Mouse (Mus musculus) regulatory T cell (primary cell): ENCODE data around the gene Fbxo22.
"Not testable (repeated sequence)": the region's sequence is repeated elsewhere in the genome, so short reads cannot be mapped to it uniquely, and the experiment has no call there.

Source experiments
- in situ Hi-C: fragments of 300-600 bp; cut with MboI, MseI; formaldehyde crosslinking; loops from one replicate; pipeline ENCODE4 v1.15.1; 2025; ENCODE audit warnings: high pct_unique_total_duplicates

Gene Fbxo22

GRCm38 (mm10) chr9:55208790-55209481, at the start of gene Fbxo22:
Gene Fbxo22, plus strand, starts transcription at chr9:55208925.
- in situ Hi-C loops: no loop called here

- in situ Hi-C loops: no loop called here
These were observed 37.9 kb upstream of the Fbxo22 start for GRCm38 (mm10) chr9:55170655-55171412.

GRCm38 (mm10) chr9:55172195-55172685, 36.5 kb upstream of the Fbxo22 start:
- in situ Hi-C loops: no loop called here

GRCm38 (mm10) chr9:55174235-55174634, 34.5 kb upstream of the Fbxo22 start:
- in situ Hi-C loops: no loop called here

- in situ Hi-C loops: loop anchor here (10.0 kb wide), 1 partner anchor 321 kb away; no protein-coding TSS in a partner anchor
These were observed 12.8 kb upstream of the Fbxo22 start for GRCm38 (mm10) chr9:55195876-55196275.

- in situ Hi-C loops: loop anchor here (10.0 kb wide), 1 partner anchor 323 kb away; no protein-coding TSS in a partner anchor
These were observed 10.5 kb upstream of the Fbxo22 start for GRCm38 (mm10) chr9:55198260-55198659.

GRCm38 (mm10) chr9:55199348-55199747, 9.4 kb upstream of the Fbxo22 start:
- in situ Hi-C loops: loop anchor here (10.0 kb wide), 1 partner anchor 325 kb away; no protein-coding TSS in a partner anchor

GRCm38 (mm10) chr9:55208458-55208789, 301 bp upstream of the Fbxo22 start:
- in situ Hi-C loops: no loop called here

GRCm38 (mm10) chr9:55211611-55212010, 2.9 kb downstream of the Fbxo22 start:
- in situ Hi-C loops: no loop called here

GRCm38 (mm10) chr9:55213396-55213795, 4.7 kb downstream of the Fbxo22 start:
- in situ Hi-C loops: no loop called here

GRCm38 (mm10) chr9:55215056-55215455, 6.3 kb downstream of the Fbxo22 start:
- in situ Hi-C loops: no loop called here

- in situ Hi-C loops: no loop called here
These were observed 6.9 kb downstream of the Fbxo22 start for GRCm38 (mm10) chr9:55215648-55216047.

- in situ Hi-C loops: no loop called here
These were observed 7.4 kb downstream of the Fbxo22 start for GRCm38 (mm10) chr9:55216078-55216477.

GRCm38 (mm10) chr9:55217381-55217780, 8.7 kb downstream of the Fbxo22 start:
- in situ Hi-C loops: no loop called here

GRCm38 (mm10) chr9:55225165-55225737, 16.5 kb downstream of the Fbxo22 start:
- in situ Hi-C loops: loop anchor here (10.0 kb wide), 1 partner anchor 570 kb away; no protein-coding TSS in a partner anchor

- in situ Hi-C loops: loop anchor here (10.0 kb wide), 1 partner anchor 569 kb away; no protein-coding TSS in a partner anchor
These were observed 17.5 kb downstream of the Fbxo22 start for GRCm38 (mm10) chr9:55226251-55226650.

- in situ Hi-C loops: loop anchor here (10.0 kb wide), 1 partner anchor 567 kb away; no protein-coding TSS in a partner anchor
These were observed 19.4 kb downstream of the Fbxo22 start for GRCm38 (mm10) chr9:55228149-55228548.

- in situ Hi-C loops: loop anchor here (10.0 kb wide), 1 partner anchor 566 kb away; no protein-coding TSS in a partner anchor
These were observed 20.3 kb downstream of the Fbxo22 start for GRCm38 (mm10) chr9:55229010-55229409.

- in situ Hi-C loops: no loop called here
These were observed 22.8 kb downstream of the Fbxo22 start for GRCm38 (mm10) chr9:55231544-55231943.

GRCm38 (mm10) chr9:55232110-55232509, 23.4 kb downstream of the Fbxo22 start:
- in situ Hi-C loops: no loop called here

- in situ Hi-C loops: no loop called here
These were observed 23.9 kb downstream of the Fbxo22 start for GRCm38 (mm10) chr9:55232586-55232985.

- in situ Hi-C loops: not testable (repeated sequence)
These were observed 24.4 kb downstream of the Fbxo22 start for GRCm38 (mm10) chr9:55233076-55233475.
